Mouse (Mus musculus) layer of hippocampus, postnatal 25 days (tissue): ENCODE data around the gene Wdr1. TPM values are rescaled to one million over a fixed set of nuclear protein-coding genes. Genes with fewer than 3 reads are reported as not detected.

ENCODE experiments used
- DNase-seq, 2 experiments: peaks; one replicate each; pipeline ENCODE4 v3.0.0; 2022; ENCODE audit warnings: mixed read lengths in 2 of 2, low spot score in 1 of 2; ENCODE audit errors: extremely low spot score in 1 of 2
- total RNA-seq, 2 experiments: library from RNA; stranded (reverse); gene quantifications; 2 replicates each; pipeline ENCODE4 v1.2.3; 2021

Wdr1 gene
- total RNA-seq, 2 experiments from 2014 or later: 217 TPM

DNA sequence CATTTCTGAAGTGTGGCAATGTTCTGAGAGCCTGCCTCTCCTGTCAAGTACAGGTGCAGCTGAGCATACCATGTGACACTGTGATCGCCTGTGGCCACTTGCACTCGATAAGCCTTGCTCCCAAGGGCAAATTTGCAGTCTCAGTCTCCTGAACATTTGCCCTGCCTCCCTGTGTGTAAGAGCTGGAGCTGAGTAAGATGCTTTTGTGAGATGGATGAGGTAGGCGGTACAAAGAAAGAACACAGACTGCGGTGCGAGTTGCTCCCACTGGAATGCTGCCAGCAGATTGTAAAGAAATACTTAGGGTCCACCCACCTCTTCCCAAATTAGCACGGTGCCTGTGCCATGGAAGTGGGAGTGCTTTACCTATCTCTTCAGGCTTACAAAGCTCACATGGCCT is 15.6 kb downstream of the Wdr1 start:
- peak in 1 of 2 experiments; percentile 33 for DNase-seq

DNA sequence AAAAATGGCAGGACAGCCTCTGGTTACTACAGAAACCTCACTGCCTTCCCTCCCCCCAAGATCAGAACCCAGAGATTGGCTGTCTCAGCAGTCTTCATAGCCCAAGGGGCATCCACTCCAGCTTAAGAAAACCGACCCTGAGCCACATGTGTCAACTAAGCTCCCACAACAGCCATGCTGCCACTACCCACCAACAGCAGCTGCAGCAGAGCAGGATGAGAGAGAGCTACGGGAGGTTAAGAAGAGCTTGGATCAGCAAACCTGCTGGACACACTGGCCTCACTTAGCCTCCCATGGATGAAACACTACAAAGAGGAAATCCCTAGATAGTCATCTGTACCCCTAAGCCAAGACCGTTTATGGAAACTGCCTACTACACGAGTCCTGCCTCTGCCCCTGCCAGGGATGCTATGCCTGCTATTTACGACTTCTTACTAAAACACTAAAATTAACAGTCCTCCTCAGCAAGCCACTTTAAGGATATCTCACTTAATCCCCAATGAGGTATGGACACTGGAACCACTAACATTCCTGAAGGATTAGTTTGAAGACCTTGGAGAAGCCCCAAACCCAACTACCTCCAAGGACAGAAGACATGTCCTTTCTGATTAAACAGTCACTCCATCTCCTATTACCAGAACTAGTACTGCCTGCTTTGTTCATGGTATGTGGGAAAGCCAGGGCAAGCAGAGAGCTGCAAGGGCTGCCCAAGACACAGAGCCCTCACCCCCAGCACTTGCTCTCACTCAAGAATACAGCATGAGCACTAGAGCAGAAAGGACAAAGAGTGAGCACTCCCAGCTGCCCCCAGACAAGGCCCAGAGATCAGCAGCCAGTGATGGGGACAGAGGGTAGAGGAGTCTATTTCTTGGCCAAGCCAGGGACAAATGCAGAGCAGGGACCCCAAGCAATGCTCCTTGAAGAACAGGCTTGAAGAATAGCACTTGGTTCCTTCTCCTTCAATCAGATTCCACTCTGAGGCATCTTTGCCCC is 18.3 kb downstream of the Wdr1 start:
- DNase-seq: no peak

GRCm38 (mm10) chr5:38543496-38544217 is 19.4 kb downstream of the Wdr1 start:
- peak in 1 of 2 experiments; percentile 39 for DNase-seq

GRCm38 (mm10) chr5:38541728-38542127 is 21.3 kb downstream of the Wdr1 start:
- no peak for DNase-seq

DNA sequence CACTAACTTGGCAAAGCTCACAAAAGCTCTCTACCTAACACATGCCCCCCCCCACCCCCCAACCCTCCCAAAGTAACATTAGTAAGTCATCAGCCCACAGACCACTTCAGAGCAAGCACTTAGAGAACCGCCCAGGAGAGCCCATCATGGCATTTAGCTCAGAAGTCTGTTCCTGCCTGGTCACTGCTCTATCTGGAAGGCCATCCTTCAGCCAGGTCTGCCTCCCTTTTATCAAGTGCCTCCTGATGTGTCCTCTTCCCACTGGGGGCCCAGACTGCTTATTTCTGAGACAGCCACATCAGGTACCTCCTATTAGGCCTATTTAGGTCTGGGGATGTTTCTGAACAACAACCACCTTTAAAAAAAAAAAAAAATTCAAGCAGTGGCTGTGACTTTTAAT is 22.1 kb downstream of the Wdr1 start:
- DNase-seq: no peak

GRCm38 (mm10) chr5:38538508-38538907 is 24.5 kb downstream of the Wdr1 start:
- no peak for DNase-seq

DNA sequence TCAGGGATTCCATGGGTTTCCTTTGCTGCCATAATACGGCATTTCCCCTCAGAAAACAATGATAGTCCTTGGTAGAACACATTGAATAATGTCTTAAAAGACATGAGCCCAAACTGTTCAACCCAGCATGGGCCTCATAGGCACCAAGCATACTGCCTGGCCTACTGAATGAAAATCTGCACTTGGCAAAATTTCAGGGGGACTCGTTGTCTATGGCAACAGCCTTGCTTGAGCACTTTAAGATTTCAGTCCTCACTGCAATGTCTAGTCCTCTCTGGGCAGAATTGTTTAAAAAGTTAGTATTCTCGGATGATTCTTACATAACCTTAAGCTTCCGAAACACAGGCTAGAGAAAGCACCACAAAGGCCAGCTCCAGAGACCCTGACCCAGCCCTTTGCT is 25.2 kb downstream of the Wdr1 start:
- DNase-seq: no peak

GRCm38 (mm10) chr5:38536822-38537221 is 26.2 kb downstream of the Wdr1 start:
- DNase-seq: no peak

- DNase-seq: peak in 1 of 2 experiments; percentile 26
These were observed 30.9 kb downstream of the Wdr1 start for GRCm38 (mm10) chr5:38532084-38532483.

GRCm38 (mm10) chr5:38529724-38530428 is 33.1 kb downstream of the Wdr1 start:
- DNase-seq: no peak

- DNase-seq: no peak
These were observed 40.0 kb downstream of the Wdr1 start for GRCm38 (mm10) chr5:38522977-38523376.

DNA sequence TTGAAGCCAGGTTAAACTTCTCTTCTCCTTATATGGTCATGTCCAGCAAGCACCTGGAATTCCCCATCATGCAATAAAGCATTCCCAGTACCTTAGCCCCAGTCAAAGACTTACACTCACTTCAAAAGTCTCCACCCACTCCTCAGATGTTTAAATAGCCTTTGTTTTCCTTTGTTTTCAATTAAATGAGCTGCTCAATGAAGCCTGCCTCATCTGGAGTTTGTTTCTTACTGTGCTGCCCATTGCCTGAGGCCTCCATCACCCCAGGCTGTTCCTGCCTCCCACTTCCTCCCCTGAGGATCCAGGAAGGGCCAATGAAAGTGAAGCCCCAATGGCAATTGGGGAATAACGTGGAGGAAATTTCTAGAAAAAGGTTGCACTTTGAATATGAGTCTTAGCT is 42.2 kb downstream of the Wdr1 start:
- no peak for DNase-seq

- peak in 1 of 2 experiments; percentile 40 for DNase-seq
These were observed 46.8 kb downstream of the Wdr1 start for GRCm38 (mm10) chr5:38516267-38516666.

- no peak for DNase-seq
These were observed 50.0 kb downstream of the Wdr1 start for GRCm38 (mm10) chr5:38512991-38513390.

DNA sequence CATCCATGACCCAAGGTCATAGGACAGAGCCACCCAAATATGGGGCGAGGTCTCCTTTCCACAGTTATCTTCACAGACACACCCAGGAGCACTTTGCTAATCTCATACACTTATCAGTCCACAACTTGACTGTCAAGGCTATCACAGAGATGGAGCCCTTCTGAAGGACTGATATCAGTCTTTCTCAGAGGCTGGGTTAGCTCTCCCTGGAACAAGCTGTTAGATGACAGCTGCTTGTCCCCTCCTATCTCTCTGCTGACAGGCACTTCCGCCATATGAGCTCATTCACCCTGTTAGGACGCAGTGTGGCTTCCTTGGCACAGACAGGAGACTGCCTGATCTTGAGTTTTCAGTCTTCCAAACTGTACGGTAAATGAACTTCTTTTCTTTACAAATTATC is 53.5 kb downstream of the Wdr1 start:
- DNase-seq: no peak

DNA sequence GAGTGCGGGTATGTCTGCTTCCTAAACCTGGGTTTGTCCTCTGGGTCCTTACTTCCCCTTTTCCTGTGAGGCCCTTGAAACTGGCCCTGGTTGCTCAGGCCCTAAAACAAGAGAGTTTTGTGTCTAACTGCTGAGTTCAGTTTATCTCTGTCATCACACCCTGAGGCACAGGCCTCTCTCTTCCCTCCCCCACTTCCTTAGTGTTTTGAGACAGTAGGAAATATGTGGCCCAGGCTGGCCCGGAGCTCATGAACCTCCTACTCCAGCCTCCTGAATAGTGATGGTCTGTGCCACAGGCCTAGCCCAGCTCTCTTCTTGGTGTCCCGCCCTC is 57.6 kb downstream of the Wdr1 start:
- DNase-seq: no peak

DNA sequence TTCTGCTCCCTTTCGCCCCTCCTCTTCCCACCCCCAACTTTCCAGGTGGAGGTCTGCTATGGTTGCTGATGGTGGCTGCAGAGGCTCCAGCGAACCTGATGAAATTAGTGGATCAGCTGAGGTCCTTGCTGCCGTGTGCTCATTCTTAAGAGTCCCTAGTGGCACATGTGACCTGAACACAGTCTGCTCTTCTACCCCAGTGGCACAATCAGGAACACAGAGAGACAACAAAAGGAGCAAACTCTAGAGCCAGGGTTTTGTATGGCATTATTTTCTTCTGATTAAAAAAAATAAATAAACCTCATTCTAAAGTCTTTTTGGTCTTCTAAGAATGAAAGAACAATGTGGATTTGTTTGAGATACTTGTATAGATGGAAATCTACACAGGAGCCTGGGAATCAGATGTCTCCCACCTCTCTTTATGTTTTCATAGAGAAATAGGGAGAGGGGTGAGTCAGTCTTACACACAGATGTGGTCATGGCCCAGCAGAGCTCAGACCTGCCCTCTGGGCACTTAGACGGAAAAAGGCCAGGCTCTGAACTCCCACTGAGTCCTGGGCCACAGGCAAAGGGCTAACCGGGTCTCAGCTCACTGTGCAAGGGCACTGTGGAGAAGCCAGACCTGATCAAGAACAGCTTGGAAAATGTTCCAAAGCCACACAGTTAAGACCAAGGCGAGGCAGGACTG is 58.1 kb downstream of the Wdr1 start:
- DNase-seq: no peak

GRCm38 (mm10) chr5:38504116-38504515 is 58.9 kb downstream of the Wdr1 start:
- DNase-seq: no peak

DNA sequence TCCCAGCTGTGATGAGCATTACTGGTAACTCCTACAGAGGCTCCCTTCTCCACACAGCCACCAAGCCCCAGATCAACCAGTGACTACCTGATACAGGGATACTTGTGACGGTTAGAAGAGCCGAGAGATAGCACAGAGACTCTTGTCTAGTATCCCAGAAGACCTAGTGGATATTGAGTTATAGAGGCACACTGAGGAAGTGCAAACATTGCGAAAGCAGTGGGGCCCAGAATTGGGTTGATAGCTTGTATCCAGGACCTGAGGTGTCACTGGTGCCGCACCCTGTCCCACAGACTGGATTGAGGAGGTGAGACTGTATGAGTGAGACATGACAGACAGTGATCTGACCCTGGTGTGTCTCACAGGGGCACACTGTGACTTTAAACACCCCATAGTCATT is 60.0 kb downstream of the Wdr1 start, which contains the start of gene Slc2a9:
TSS of gene Slc2a9 (minus strand) at position 152 of the 400 bp plus-strand sequence.
- DNase-seq: no peak

- DNase-seq: no peak
These were observed 63.0 kb downstream of the Wdr1 start for GRCm38 (mm10) chr5:38500043-38500442.
